ENCODE assay signal across 8 mouse cellular contexts in genomic region chr11:53794015-53794414, GRCm38 (mm10). TPM values are rescaled to one million over a fixed set of nuclear protein-coding genes. Genes with fewer than 3 reads are reported as not detected.
A peak's percentile ranks its signal among the peaks of the same experiment; 100 is the strongest.
DNase-seq lines count a peak whose midpoint lies in the region; ATAC-seq lines count a peak whose summit lies in the region.
"Had no signal": no experiment of that assay in that cellular context is flagged by ENCODE, and none has a peak within 500 bp of the region (broad histone marks: within the 10 kb centered on the region; RNA-seq: fewer than 3 reads in every experiment).

No protein-coding gene starts in this region.

- H3K4me3 ChIP-seq in lung, embryonic 15.5 days, result no peak overlapping the region
- H3K4me3 ChIP-seq in embryonic facial prominence, embryonic 10.5 days, result no peak overlapping the region
- H3K4me3 ChIP-seq in liver, embryonic 16.5 days (ENCODE audit: low read depth, low read length), result no peak overlapping the region

- no peaks in the 10 kb centered on the region for H3K36me3 ChIP-seq in lung, embryonic 15.5 days
- no peaks in the 10 kb centered on the region for H3K36me3 ChIP-seq in embryonic facial prominence, embryonic 10.5 days (replicated peaks)
- no peaks in the 10 kb centered on the region for H3K36me3 ChIP-seq in liver, embryonic 16.5 days (ENCODE audit: control insufficient read depth, insufficient read depth)

- no peak overlapping the region for H3K9ac ChIP-seq in lung, embryonic 15.5 days
- no peak overlapping the region for H3K9ac ChIP-seq in liver, embryonic 16.5 days (ENCODE audit: low read depth, low read length)

- H3K27ac ChIP-seq in lung, embryonic 15.5 days, result peak overlapping the region; percentile 91
- H3K27ac ChIP-seq in embryonic facial prominence, embryonic 10.5 days (replicated peaks), result peak overlapping the region; percentile 21; the same call in 1 of the 2 replicates
- peak overlapping the region; percentile 93 for H3K27ac ChIP-seq in liver, embryonic 16.5 days (ENCODE audit: low read length)

- H3K9me3 ChIP-seq in lung, embryonic 15.5 days, result no peaks in the 10 kb centered on the region
- H3K9me3 ChIP-seq in embryonic facial prominence, embryonic 10.5 days, result peaks cover 2% of the 10 kb centered on the region; the same call in 1 of the 2 replicates
- no peaks in the 10 kb centered on the region for H3K9me3 ChIP-seq in liver, embryonic 16.5 days (replicated peaks; ENCODE audit: control insufficient read depth, low read length)

- no peak for DNase-seq in lung, postnatal 14 days
- no peak for DNase-seq in embryonic facial prominence, embryonic 10.5 days (ENCODE audit: low spot score)
- peak; percentile 26 for DNase-seq in thymus, postnatal 0 days (ENCODE audit: low spot score)
- no peak for DNase-seq in ovary, postnatal 14 days (ENCODE audit: low spot score)
- DNase-seq in urinary bladder, adult 18-20 months (ENCODE audit: low spot score in 2 of 2), result no peak

- peaks cover 48% of the 10 kb centered on the region for H3K4me1 ChIP-seq in lung, embryonic 15.5 days
- peaks cover 41% of the 10 kb centered on the region for H3K4me1 ChIP-seq in embryonic facial prominence, embryonic 10.5 days
- H3K4me1 ChIP-seq in liver, embryonic 16.5 days (ENCODE audit: control insufficient read depth, low read depth, low read length), result peaks cover 24% of the 10 kb centered on the region

- peak; percentile 28; the same call in 1 of the 2 replicates for ATAC-seq in lung, embryonic 15.5 days (ENCODE audit: borderline replicate concordance, extremely low read depth, low FRiP score, low TSS enrichment)
- ATAC-seq in liver, embryonic 16.5 days (ENCODE audit: low read depth), result no peak

- H3K27me3 ChIP-seq in lung, embryonic 15.5 days, result no peaks in the 10 kb centered on the region
- no peaks in the 10 kb centered on the region for H3K27me3 ChIP-seq in embryonic facial prominence, embryonic 10.5 days (replicated peaks; ENCODE audit: low read depth, poor library complexity, severe bottlenecking)
- no peaks in the 10 kb centered on the region for H3K27me3 ChIP-seq in liver, embryonic 16.5 days (ENCODE audit: control insufficient read depth, insufficient read depth, low read depth, low read length)

- WGBS in lung, embryonic 15.5 days, result 51% methylated on average over 3 of the region's 3 CpGs
- 85% methylated on average over 3 of the region's 3 CpGs for WGBS in embryonic facial prominence, embryonic 10.5 days
- WGBS in liver, embryonic 16.5 days (ENCODE audit: insufficient replicate concordance), result 19% methylated on average over 3 of the region's 3 CpGs

- no peak overlapping the region for H3K4me2 ChIP-seq in lung, embryonic 15.5 days
- peak overlapping the region; percentile 41; the same call in 1 of the 2 replicates for H3K4me2 ChIP-seq in liver, embryonic 16.5 days (ENCODE audit: low read depth, low read length)

RNA-seq across cellular contexts. Expression of gene Gm17334, which starts 21.0 kb away (rescaled TPM):
- 0.22 and 0.36 TPM in 2 replicates for polyA plus RNA-seq in lung, embryonic 15.5 days (2015; fragmentation: Nextera tagmentation; extraction: Ambion mirVana)
- polyA plus RNA-seq in embryonic facial prominence, embryonic 10.5 days (2016; fragmentation: Nextera tagmentation; extraction: Ambion mirVana), result not detected in 2 replicates
- 0.19 TPM in 1 of 2 replicates, not detected in the other for polyA plus RNA-seq in liver, embryonic 16.5 days (2015; fragmentation: Nextera tagmentation; extraction: Ambion mirVana)
- 0.94 and 1.2 TPM in 2 replicates for polyA plus RNA-seq in thymus, postnatal 0 days (2015; fragmentation: Nextera tagmentation; extraction: Ambion mirVana)
- polyA plus RNA-seq: neural tube, embryonic 14.5 days had no signal

RNA-seq across cellular contexts. Expression of gene Irf1, which starts 24.2 kb away (rescaled TPM):
- polyA plus RNA-seq in lung, embryonic 15.5 days (2015; fragmentation: Nextera tagmentation; extraction: Ambion mirVana), result 24.8 and 28.7 TPM in 2 replicates
- 5.6 and 7.0 TPM in 2 replicates for polyA plus RNA-seq in embryonic facial prominence, embryonic 10.5 days (2016; fragmentation: Nextera tagmentation; extraction: Ambion mirVana)
- 14.8 and 17.7 TPM in 2 replicates for polyA plus RNA-seq in liver, embryonic 16.5 days (2015; fragmentation: Nextera tagmentation; extraction: Ambion mirVana)
- 105 and 114 TPM in 2 replicates for polyA plus RNA-seq in thymus, postnatal 0 days (2015; fragmentation: Nextera tagmentation; extraction: Ambion mirVana)

Comparison
In these comparisons a context has a peak if more than half of its experiments do, and no peak if none do; other contexts are left out.
1. H3K27ac ChIP-seq: peak in every context shown above with its lines; median percentile 93 in liver, embryonic 16.5 days; 91 in lung, embryonic 15.5 days; 21 in embryonic facial prominence, embryonic 10.5 days.